Mouse (Mus musculus): ENCODE results near the gene Spata5.

DNA sequence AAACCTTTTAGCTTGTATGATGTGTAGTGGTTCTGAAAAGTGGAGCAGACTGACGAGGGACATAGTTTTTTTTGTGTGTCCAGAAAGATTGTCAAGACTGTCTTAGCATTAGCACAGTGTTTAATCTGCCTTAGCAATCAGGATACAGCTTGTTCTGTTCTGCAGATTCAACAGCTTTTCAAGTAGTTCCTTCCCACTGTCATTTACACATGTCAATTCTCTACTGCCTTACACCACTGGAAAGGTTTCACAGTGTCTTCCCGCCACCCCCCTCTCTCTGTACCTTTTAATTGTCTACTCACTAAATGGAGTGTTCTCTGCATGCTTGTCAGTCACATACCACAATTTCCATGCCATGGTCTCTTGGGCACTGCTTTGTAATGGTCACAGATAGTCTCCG is 1.5 kb downstream of the Spata5 start:
- TF ChIP-seq CTCF (IDR thresholded peaks at IDR 0.05) (no peak), EP300 (IDR thresholded peaks at IDR 0.05) (no peak)

Measured in lung, postnatal 0 days (tissue).